Mouse (Mus musculus): ENCODE data around the gene Afap1.

DNA sequence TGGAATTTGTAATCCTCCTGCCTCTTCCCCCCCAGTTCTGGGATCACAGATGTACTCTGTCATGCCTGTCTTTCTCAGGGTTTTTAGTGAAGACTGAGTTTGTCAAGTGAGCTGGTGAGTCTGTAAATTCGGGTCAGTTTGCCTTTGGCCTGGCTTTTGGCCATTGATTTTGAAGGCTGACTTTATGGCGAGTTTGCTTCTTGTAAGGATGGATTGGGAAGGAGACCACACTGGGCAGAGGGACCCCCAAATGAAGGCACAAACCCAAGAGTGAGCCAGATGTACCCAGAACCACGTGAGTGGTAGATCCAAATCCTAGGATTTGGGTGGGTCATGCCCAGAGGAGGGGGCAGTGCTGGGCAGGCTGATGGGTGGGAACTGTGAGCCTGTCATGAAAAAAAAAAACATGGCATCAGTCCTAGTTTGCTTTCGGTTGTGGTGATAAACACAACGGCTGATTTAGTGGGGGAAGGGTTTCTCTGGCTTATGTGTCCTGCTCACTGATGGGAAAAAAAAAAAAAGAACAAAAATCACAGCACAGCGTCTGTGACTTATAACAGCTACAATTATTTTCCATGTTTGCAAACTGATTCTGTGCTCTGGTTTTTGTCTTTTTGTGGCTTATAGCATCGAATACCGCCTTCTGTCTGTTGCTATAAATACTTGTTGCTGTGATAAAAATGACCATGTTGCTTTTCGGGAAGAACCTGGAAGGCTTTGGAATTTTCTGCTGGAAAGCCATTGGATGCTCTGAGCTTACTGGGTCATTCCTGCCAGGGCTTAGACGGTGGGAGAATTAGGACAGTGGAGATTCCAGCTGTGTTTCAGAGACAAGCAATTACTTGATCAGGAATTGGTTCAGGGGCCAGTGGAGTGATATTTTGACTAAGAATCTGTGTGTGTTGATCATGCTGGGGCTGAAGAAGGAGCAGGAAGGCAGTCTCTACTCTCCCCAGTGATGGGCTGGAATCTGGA lies 45.4 kb downstream of the Afap1 start:
- TF ChIP-seq GATA1 (IDR thresholded peaks at IDR 0.05; ENCODE audit: borderline replicate concordance, low read length): no peak
- no peak for TF ChIP-seq CTCF (IDR thresholded peaks at IDR 0.05; ENCODE audit: low read depth, low read length)
- no peak for TF ChIP-seq TAL1 (conservative IDR thresholded peaks at IDR 0.05; ENCODE audit: low read depth, low read length)
- no peak for TF ChIP-seq POLR2AphosphoS5 (IDR thresholded peaks at IDR 0.05; ENCODE audit: insufficient replicate concordance, low read depth, low read length)
- TF ChIP-seq GATA2 (IDR thresholded peaks at IDR 0.05; ENCODE audit: borderline replicate concordance, low read depth, low read length): no peak
